Mouse (Mus musculus) heart, adult 2 months (tissue): ENCODE data around the gene Ddah2. TPM values are rescaled to one million over a fixed set of nuclear protein-coding genes. Genes with fewer than 3 reads are reported as not detected.
A peak's percentile ranks its signal among the peaks of the same experiment; 100 is the strongest.

ENCODE experiments used
- DNase-seq, 2 experiments: peaks; one replicate each; pipeline ENCODE4 v3.0.0; 2021
- H3K27ac ChIP-seq: fragments of 200-600 bp; 2 replicates; pipeline ENCODE4 v1.8.1; 2022
- H3K27me3 ChIP-seq: fragments of 200-500 bp; 2 replicates; pipeline ENCODE4 v1.6.1; 2012; ENCODE audit warnings: mild to moderate bottlenecking, low read length, inconsistent platforms, mixed read lengths; ENCODE audit not compliant: control insufficient read depth, insufficient read depth
- H3K36me3 ChIP-seq: fragments of 200-500 bp; 2 replicates; pipeline ENCODE4 v1.6.1; 2012; ENCODE audit warnings: low read length, inconsistent platforms; ENCODE audit not compliant: control insufficient read depth, insufficient read depth
- H3K4me1 ChIP-seq: fragments of 200-500 bp; 2 replicates; pipeline ENCODE4 v1.6.1; 2011; ENCODE audit warnings: low read length; ENCODE audit not compliant: control insufficient read depth, insufficient read depth
- H3K4me3 ChIP-seq: fragments of 200-600 bp; 2 replicates; pipeline ENCODE4 v1.8.1; 2022
- H3K79me2 ChIP-seq: fragments of 200-500 bp; replicated peaks from 2 replicates; pipeline ENCODE4 v1.6.1; 2012; ENCODE audit warnings: mild to moderate bottlenecking, inconsistent platforms, low read length, moderate library complexity, mixed read lengths; ENCODE audit not compliant: control insufficient read depth, insufficient read depth
- H3K9ac ChIP-seq: fragments of 200-500 bp; 2 replicates; pipeline ENCODE4 v1.6.1; 2012; ENCODE audit warnings: low read depth, mild to moderate bottlenecking, control low read depth, inconsistent platforms, low read length, mixed read lengths
- CTCF ChIP-seq: fragments of 200-600 bp; IDR thresholded peaks from 2 replicates; pipeline ENCODE4 v1.8.1; 2022; ENCODE audit warnings: antibody characterized with exemption, mild to moderate bottlenecking, moderate library complexity
- EP300 ChIP-seq: fragments of 200-500 bp; IDR thresholded peaks from 2 replicates; pipeline ENCODE4 v1.6.1; 2011; ENCODE audit warnings: low read depth, low read length, control low read depth; ENCODE audit not compliant: insufficient read depth
- POLR2A ChIP-seq: fragments of 200-500 bp; IDR thresholded peaks from 2 replicates; pipeline ENCODE4 v1.6.1; 2011; ENCODE audit warnings: mild to moderate bottlenecking, low read depth, low read length, control low read depth; ENCODE audit not compliant: insufficient read depth
- WGBS: fragments of 180-500 bp; shearing (Covaris S2); methylation state at CpG from one replicate; pipeline ENCODE4 v1.1.7; 2018; 5-methylcytosine and 5-hydroxymethylcytosine counted together
- intact Hi-C: fragments of 180-260 bp; cut with DNase I; formaldehyde crosslinking; loops from one replicate; pipeline ENCODE4 v1.15.1; 2025
- polyA plus RNA-seq: library from polyadenylated mRNA; depleted of rRNA; stranded (reverse); fragments of >200 nt; gene quantifications from 2 replicates; pipeline ENCODE4 v1.2.3, GENCODE M21; 2012
- total RNA-seq, 2 experiments: library from RNA; stranded (reverse); gene quantifications; 2 replicates each; pipeline ENCODE4 v1.2.3; 2021

The Ddah2 gene
- total and polyA plus RNA-seq, 3 experiments, result 20.0 to 31.4 (median 20.5) TPM

DNA sequence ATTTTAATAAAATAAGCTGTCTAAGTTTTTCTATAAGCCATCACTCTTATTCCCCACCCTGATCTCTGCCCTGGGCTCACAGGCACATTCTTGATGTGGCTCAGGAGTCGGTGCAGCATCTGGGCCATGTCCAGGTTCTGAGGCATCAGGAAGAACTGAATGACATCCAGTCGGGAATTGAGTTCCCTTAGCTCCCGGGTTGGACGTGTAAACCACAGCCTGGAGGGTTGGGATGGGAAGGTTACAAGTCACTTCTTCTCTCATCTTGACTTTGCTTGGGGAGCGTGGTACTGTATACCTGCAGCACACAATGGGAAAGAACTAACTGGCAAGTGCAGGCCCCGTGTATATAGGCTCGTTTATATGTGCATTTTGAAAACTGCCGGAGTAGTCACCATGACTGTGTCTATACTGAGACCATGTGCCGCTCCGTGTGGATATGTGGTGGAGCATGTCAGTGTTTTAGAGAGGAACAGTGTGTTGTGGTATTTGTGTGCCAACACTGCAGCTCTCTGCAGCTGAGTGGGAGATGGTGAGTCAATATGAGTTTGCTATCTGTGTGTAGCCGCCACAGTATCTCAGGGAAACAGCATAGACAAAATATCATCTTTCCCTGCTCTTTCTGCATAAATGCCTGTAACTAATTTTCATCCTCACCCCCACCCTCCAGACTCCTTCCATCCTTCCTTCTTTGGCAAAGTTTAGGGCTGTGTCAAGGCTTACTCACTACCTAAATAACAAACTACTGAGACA is 19.5 kb upstream of the Ddah2 start:
- no peak for DNase-seq
- Histone ChIP-seq H3K27ac (no peak overlapping the region), H3K9ac (no peak overlapping the region), H3K4me3 (no peak overlapping the region), H3K36me3 (no peaks in the 10 kb centered on the region), H3K27me3 (no peaks in the 10 kb centered on the region), H3K79me2 (no peaks in the 10 kb centered on the region), H3K4me1 (no peaks in the 10 kb centered on the region)
- no peak for TF ChIP-seq EP300
- 78% methylated on average over 11 of the region's 11 CpGs for WGBS
- intact Hi-C loops, result no loop called here

DNA sequence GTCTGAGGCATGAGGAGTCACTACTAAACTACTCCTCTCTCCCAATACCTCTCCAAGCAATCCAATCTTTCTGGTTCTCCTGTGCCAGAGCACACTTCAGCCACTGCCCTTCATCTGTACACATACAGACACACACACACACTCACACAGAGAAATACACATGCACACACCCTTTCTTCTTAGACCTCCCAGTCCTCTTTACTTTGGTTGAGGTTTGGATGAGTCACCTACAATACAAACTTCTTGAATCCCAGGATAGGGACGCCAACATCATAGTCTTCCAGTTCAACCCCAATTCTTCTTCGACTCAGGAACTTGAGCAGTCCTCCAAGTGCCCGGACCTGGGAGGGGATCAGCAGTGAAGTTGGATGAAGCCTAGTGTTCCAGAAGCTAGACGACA is 15.0 kb upstream of the Ddah2 start:
- peaks cover 8% of the 10 kb centered on the region for H3K4me1 ChIP-seq
- no peak overlapping the region for H3K4me3 ChIP-seq
- TF ChIP-seq EP300 (no peak), POLR2A (no peak), CTCF (no peak)
- intact Hi-C loops, result no loop called here
- no peaks in the 10 kb centered on the region for H3K36me3 ChIP-seq
- H3K27ac ChIP-seq, result no peak overlapping the region
- no peak overlapping the region for H3K9ac ChIP-seq
- H3K27me3 ChIP-seq, result no peaks in the 10 kb centered on the region
- no peak for DNase-seq
- H3K79me2 ChIP-seq, result no peaks in the 10 kb centered on the region
- whole genome bisulfite sequencing, result 45% methylated on average over 4 of the region's 4 CpGs

DNA sequence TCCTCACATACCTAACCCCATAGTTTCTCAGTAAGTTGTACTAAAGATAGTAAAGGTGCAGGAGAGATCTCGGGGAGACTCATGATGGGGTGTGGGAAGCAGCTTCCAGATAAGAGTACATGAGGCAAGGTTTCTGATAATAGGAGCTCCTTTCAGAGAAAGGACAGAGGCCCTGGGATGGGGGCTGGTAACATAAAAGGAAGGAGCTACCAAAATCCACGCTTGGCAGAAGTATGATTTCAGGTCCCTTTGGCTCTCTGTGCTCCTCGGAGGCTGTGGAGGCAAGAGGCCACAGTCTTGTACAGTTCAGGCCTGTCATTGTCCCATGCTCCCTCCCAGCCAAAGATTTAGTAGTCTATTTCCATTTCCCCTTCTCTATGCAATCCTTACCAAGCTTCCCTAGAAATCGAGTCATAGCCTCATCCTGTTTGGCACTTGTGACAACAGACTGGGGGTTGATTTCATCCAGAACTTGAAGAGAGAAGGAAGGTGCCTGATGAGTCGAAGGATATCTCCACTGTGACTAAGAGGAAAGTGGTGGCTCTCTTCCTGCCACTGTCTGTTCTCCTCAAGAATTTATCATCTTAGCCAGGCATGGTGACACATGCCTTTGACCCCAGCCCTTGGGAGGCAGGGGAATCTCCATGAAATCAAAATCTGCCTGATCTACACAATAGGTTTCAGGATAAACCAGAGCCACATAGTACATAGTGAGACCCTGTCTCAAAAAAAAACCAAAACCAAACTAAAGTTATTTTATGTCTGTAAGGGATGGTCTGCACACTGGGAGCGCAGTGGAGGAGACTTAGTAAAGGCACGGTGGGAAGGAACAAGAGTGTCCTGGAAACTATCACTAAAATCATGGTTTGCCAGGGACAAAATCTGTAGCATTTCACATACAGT is 13.7 kb upstream of the Ddah2 start:
- H3K36me3 ChIP-seq, result no peaks in the 10 kb centered on the region
- intact Hi-C loops, result no loop called here
- no peak for DNase-seq
- H3K9ac ChIP-seq, result no peak overlapping the region
- no peak overlapping the region; the same call in 1 of the 2 replicates for H3K27ac ChIP-seq
- WGBS, result 59% methylated on average over 7 of the region's 7 CpGs
- H3K4me1 ChIP-seq, result peaks cover 9% of the 10 kb centered on the region
- no peak overlapping the region for H3K4me3 ChIP-seq
- no peaks in the 10 kb centered on the region for H3K27me3 ChIP-seq
- no peaks in the 10 kb centered on the region for H3K79me2 ChIP-seq
- TF ChIP-seq POLR2A (no peak), CTCF (no peak), EP300 (no peak)

DNA sequence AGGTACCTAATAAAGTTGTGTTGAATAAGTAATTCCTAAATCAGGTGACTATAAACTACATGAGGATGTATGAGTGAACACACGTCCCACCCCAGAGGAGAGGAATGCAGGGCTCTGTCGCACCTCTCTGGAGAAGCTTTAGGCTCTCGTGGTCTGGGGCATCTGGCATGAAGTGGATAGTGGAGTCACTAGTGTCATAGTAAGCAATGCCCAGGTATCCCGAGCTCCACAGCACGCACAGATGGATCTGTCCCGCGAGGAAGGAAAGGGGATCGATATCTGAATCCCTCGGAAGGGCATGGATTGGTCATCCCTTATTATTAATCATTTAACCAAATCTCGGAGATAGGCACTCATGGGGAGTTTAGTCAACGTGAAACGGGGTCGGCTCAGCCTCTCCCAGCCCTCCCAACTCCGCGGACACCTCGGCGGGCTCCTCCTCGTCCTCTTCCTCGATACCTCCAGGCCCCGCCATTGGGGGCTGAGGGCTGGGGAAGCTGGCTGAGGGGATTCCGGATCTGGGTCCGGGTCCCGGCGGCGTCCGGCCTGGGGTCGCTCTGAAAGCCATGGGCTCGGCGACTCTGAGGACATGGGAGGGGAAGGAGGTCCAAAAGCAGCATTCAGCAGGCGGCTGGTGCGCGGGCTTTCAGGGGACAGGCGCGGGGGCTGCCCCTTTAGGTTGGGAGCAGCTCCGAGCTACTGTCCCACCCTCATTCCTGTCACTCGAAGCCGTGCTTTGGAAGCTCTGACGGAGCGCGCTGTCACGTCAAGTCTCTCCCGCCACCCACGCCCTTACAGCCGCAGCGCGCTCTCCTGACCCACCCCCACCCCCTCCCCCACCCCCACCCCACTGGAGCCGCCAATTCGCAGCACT is 12.8 kb upstream of the Ddah2 start:
- H3K79me2 ChIP-seq, result no peaks in the 10 kb centered on the region
- intact Hi-C loops, result loop anchor here (2.0 kb wide), 1 partner anchor 23 kb away; no protein-coding TSS in a partner anchor
- H3K4me1 ChIP-seq, result peaks cover 9% of the 10 kb centered on the region
- 4% methylated on average over 47 of the region's 48 CpGs for WGBS
- H3K9ac ChIP-seq, result peak overlapping the region; percentile 74
- TF ChIP-seq POLR2A, result peak; percentile 60; the same call in 1 of the 2 replicates
- no peak for TF ChIP-seq EP300
- DNase-seq, result no peak
- peak overlapping the region; percentile 80 for H3K27ac ChIP-seq
- H3K36me3 ChIP-seq, result no peaks in the 10 kb centered on the region
- no peaks in the 10 kb centered on the region for H3K27me3 ChIP-seq
- peak overlapping the region; percentile 45 for H3K4me3 ChIP-seq

DNA sequence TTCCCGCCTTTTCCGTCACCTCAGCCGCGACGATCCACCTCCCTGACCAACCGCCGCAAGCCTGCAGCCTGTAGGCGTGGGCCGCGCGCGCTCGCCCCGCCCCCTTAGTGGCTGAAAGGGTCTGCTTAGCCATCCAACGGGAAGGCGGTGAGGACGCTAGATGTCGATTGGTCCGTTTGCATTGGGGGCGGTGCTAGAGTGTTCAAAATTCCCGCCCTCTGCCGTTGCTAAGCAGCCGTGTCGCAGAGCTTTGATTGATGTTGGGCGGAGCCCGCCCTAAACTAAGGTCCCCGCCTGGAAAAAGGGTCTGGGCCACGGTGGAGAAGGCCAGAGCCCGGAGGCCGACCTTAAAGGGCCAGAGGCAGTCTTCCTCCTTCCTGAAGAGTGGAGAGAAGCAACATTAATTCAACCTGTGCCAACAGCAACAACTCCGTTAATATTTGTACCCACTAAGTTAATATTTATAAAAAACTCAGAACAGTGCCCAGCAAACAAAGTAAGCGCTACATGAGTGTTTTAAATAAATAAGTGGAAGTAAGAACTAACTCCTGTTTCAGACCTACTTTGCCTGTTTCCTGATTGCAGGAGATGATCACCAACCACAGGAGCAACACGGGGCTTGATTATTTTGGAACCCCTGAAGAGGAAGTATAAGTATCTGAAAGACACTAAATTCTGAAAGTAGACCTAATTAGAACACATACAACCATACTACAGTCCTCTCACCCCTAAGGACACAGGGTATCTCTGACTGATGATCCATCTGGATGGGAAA is 12.0 kb upstream of the Ddah2 start, which contains the start of gene Msh5:
Msh5 (minus strand) TSS at position 65 of the 775 bp plus-strand sequence.
- peak; percentile 97 to 98 for DNase-seq
- peak within 1 kb of the TSS; percentile 45 for H3K4me3 ChIP-seq
- H3K4me1 ChIP-seq, result peaks cover 9% of the 10 kb centered on the region
- H3K27ac ChIP-seq, result peak within 1 kb of the TSS; percentile 85
- H3K27me3 ChIP-seq, result no peaks in the 10 kb centered on the region
- H3K36me3 ChIP-seq, result no peaks in the 10 kb centered on the region
- intact Hi-C loops, result loop anchor here (2.0 kb wide), 1 partner anchor 24 kb away; no protein-coding TSS in a partner anchor
- 2% methylated on average over 33 of the region's 33 CpGs for WGBS
- no peak for TF ChIP-seq CTCF
- 0 out of 2 replicates have a peak, but pooled peaks have one; percentile 25 for TF ChIP-seq EP300
- TF ChIP-seq POLR2A, result peak; percentile 59; the same call in 1 of the 2 replicates
- peak within 1 kb of the TSS; percentile 74 for H3K9ac ChIP-seq
- no peaks in the 10 kb centered on the region for H3K79me2 ChIP-seq
